Mouse (Mus musculus) ovary, postnatal 14 days (tissue): ENCODE measurements around the gene Klhl10.

Experiments used
- DNase-seq: peaks from one replicate; pipeline ENCODE4 v3.0.0; 2022; ENCODE audit warnings: low spot score

The Klhl10 gene

DNA sequence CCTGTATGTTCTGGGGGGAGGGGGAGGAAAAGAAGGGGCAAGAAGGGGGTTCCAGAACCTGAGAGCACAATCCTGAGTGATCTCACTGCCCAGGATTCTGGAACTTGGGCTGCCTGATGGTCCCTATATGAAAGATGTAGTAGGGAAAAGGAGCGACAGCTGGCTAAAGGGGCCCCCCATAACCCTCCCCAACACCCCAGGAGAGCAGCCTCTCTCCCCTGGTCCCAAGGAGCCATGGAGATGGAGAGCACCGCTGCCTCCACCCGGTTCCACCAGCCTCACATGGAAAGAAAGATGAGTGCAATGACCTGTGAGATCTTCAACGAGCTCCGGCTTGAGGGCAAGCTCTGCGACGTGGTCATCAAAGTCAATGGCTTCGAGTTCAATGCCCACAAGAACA, at the start of gene Klhl10, which contains the start of gene Nt5c3b:
Klhl10 (plus strand) TSS at position 121 of the 400 bp plus-strand sequence.
Nt5c3b (minus strand) TSS at position 12 of the 400 bp plus-strand sequence.
- no peak for DNase-seq

DNA sequence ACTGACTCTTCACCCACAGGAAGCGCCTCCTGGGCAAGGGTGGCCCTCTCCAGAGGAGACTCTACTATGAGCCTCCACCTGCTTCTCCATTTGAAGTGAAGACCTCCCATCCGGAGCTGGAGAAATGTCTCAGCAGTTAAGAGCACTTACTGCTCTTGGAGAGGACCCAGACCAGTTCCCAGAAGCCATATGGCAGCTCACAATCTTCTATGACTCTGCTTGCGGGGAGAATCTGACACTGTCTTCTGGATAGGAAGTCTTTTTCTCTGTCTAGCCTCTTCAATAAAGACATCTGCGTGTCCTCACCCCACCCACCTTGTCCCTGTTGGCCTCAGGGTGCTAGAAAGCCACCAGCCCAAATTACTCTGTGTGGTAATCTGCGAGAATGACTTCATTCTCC, 48.8 kb upstream of the Klhl10 start:
- DNase-seq: no peak

DNA sequence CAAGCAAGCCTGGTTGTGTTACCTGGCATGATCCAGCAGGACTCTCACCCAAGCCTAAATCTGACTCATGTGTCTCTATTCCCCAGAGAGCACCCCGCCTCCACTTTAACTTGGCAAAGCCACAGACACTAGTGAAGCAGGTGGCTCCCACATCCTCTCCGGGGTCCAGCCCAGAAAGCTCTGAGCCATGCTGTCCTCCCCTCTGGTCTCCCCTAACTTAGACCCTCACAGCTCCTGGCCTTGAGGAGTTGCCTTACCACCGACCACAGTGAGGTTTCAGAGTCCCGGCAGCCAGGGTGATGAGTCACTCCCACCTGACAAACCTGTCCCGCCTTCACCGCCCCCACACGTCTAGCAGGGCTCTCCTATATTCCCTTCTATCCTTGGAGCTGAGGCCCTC, 48.0 kb upstream of the Klhl10 start:
- DNase-seq: no peak

DNA sequence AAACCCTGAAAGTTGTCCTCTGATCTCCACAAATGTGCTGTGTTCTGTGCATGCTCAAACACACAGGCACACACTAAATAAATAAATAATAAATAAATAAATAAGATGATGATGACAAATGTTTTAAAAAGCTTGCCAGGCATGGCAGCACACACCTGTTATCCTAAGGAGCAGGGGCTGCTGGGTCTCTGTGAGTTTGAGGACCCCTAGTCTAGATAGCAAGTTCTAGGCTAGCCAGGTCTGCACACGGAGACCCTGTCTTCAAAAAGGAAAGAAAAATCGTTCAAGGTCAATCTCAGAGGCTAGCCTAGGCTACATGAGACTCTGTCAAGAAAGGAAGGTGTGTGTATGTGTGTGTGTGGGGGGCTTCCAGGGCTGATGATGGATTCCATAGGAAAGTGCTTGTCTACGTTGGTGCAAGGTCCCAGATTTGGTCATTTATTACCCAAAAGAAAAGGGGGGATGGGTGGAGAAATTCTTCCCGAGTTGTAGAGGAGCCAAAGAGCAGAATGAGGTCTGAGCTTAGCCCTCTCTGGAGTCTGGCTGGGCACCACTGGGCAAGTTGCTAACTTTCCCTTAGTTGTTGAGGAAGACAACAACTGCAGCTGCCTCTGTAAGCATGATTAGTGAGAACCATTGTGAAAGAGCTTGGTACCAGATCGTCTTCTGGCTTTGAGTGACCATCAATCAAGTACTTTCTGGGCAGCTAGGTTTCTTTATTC, 47.2 kb upstream of the Klhl10 start:
- DNase-seq: no peak

DNA sequence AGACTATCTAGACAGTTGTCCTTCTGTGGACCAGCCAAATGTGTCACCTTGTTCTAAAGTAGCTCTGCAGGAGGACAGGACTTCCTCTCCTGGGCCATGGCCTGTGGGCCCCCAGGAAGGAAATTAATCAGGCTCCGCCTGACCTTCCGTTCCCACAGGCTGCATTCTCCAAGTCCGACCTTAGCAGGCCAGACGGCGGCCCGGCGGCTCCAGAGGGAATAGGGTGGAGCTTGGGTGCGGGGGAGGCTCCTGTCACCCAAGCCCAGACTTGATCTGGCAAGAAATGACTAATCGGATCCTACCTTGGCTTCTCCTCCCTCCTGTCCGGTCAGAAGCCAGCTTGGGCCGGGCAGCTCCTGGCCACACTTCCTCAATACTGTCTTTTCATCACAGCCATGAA, 46.5 kb upstream of the Klhl10 start:
- no peak for DNase-seq

DNA sequence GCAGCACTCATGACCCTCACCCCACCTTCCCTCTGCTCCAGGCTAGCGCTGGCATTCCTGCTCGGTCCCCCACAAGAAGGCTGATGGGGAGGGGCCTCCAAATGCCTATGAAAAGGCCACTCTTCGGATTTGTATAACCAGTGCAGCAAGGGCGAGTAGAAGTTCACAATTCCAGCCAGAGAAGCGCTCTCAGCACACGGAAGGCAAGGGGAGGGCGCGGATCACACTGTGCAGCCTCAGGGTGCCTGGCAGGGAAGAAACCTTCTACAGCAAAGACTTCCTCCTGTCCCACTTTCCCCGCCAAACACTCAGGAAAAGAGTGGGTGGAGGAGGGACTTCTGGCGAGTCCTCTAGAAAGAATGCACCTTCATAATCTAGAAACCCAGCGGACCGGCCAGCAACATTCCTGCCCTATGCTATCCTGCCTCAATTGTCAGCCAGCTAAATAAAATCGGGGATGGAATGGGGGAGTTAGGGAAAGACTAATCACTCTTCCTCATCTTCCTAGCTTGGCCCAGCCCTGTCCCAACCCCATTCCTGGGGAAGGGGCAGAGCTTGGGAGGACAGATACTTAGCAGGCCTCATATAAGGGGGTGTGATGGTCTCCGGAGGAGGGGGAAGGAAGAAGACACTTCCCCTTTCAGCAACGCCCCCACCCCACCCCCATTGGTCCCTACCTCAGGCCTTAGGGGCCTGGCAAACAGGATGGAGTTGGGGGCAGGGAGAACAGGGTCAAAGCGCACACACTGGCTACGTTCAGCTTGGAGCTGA, 45.7 kb upstream of the Klhl10 start:
- no peak for DNase-seq

DNA sequence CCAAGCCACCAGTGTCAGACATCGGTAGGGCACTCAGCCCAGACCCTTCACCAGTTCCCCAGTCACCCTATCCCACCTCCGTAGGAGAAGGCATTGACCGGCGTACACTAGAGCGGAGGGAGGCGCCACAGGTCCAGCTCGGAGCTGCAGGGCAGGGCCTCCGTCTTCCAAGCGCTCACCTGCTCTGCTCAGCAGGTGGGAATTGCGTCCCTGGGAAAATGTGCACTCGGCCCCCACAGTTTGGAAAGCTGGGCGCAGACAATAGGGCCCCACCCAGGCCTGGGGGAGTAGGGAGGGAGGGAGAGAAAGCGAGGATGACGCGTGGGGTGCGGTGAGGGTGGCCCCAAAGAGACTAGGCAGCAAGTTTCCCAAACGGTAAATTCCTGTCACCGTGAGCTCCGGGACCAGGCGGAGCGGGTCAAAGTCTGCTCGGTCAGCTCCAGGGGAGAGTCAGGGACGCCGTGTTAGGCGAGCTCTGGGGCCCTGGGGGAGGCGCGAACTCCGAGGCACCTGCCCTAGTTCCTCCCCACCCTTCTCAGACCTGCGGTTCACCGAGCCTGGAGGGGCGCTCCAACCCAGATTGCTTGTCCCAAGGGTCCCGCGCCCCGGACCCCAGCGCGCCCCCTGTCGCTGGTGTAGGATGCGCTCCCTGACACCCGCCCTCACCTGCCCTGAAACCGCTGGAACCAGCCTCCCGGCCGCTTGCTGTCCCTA, 44.7 kb upstream of the Klhl10 start:
- DNase-seq: no peak

DNA sequence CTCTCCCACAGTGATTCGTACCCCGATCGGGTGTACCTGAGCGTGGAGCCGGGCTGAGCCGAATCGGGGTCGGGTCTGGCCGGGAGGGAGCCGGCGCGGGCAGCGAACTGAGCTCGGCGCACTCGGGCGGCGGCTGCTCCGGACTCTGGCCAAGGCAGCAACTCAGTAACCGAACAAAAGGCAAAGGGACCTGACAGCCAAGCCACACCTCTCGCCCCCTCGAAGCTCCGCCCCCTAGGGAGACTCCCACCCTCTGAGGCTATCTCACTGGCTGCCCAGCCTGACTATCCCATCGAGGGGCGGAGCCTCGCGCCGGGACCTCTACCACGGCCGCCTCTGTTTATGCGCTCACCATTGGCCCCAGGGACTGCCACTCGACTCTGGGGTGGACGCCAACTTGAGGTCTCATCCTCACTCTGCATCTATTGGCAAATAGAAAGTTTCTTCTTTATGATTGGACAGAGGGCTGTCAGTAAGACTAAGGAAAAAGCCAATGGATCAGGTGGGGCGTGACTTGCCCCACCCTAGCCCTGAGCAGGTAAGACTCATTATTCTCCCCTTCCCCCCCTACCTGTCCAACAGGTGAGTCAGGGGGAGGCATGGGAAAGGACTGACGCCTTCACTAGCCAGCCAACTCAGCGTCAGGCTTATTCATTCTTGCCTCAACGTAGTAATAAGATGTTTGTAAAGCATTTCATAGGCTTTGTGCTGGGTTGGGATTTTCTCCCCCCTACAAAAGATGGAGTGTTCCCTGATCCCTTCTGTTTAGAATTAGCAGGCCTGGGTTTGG, 43.9 kb upstream of the Klhl10 start, which contains the start of gene Jup:
Jup (minus strand) TSS at position 164 of the 790 bp plus-strand sequence.
- peak; percentile 97 for DNase-seq

DNA sequence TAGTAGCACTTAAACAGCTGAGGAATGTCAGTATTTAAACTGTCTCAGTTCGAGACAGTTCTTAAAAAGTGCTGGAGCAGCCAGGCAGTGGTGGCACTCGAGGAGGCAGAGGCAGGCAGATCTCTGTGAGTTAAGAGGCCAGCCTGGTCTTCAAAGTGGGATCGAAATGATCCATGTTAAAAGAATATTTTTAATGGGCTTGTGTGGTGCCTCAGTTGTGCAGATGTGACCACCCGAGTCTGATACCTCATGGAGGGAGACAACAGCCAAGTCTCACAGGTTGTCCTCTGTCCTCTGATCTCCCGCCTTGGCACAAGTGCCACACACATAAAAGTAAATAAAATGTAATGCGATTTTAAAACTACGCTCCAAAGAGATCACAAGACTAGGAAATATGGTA, 43.2 kb upstream of the Klhl10 start:
- no peak for DNase-seq

DNA sequence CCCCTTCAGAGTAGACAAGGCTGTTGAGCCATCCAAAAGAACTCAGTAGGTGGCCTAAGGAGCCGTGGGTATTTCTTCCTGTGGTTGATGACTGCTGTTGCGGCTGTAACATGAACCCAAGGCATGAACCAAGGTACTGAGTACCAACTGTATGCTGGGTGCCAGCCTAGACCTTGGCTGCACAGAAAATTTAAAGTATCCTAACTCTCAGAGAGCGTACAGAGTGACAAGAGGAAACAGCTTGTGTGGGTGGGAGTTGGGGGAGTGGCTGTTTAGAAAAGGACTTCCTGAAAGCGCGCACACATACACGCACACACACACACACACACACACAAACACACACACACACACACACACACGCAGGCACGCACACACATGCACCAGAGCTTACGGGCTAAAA, 42.4 kb upstream of the Klhl10 start:
- no peak for DNase-seq

DNA sequence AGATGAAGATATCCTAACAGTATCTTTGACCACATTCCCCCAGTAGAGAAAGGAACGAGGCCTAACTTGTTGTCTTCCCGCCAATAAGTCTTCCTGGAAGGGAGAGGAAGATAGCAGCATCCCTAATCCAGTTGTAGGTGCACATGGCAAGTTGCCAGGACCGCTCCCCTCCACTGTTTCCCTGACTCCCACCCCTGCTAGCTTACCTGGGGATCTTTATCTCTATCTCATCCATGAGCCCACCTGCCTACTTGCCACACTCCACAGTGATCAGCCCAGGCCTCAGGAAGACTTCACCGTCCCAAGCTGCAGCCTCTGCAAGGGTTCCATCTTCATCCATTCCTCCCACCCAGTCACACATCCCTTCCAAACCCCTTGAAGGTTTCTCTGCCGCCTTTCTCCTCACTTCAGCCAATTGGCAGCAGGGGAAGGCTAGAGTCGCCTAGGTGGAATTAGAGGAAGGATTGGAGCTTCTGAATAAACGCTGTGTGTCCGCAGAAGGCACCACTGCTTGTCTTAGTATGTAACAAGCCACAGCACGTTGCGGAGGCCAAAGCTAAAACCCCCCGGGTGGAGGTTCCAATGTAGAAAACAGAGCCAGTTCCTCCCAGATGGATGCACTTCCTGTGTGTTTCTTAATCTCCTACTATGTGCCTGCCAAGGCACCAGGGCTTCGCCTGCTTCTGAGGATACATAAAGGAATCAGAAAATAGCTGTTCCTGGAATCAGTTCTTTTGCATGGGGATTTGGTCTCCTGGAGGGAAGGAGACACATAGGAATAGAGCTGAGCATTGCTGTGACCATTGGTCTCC, 41.8 kb upstream of the Klhl10 start:
- no peak for DNase-seq

DNA sequence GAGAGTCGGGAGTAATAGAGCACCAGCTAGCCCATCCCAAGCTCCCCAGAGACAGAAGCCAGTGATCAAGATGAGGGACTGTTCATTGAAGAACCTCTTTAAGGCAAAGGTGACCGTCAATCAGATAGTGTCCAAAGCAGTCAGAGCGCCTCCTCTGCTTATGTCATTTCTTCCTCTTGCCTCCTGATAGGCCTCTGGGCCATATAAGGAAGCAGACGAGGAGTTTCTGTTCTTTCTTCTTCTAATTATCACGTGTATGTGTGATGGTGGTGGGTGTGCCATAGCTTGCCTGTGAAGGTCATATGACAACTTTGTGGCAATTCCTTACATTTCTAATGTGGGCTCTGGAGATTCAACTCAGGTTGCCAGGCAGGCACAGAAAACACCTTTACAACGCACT, 40.9 kb upstream of the Klhl10 start:
- no peak for DNase-seq

DNA sequence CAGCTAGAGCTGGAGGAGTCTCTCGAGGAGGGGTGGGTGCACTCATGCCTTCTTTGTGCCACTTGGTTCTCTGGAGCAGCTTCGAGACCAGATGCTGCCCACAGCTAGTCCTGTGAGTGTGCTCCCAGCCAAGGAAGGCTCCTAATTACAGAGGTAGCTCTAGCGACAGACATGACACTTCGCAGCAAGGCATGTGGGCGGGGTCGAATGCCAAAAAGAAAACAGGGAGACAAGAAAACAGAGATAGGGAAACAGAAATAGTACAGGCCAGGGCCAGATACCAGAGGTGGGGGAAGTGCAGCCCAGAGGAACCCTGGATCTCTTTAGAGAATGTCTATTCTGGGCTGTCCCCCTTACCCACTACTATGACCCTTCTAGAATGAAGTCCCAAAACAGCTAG, 39.5 kb upstream of the Klhl10 start:
- DNase-seq: no peak

DNA sequence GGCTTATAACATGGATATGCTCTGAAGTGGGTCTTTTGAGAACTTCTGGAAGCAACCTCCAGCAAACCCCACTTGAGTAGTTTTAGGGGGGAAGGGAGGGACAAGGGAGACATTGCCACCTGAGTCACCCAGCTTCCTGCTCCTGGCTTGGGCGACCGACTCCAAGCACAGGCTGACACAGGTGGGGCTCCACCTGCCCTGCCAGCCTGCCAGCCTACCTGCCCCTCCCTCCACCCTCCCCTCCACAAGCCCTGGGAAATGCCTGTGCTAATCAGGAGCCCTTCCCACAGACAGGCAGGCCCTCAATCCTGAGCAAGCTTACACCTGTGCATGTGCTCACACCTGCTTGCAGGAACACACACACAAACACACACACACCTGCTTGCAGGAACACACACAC, 39.0 kb upstream of the Klhl10 start:
- no peak for DNase-seq

DNA sequence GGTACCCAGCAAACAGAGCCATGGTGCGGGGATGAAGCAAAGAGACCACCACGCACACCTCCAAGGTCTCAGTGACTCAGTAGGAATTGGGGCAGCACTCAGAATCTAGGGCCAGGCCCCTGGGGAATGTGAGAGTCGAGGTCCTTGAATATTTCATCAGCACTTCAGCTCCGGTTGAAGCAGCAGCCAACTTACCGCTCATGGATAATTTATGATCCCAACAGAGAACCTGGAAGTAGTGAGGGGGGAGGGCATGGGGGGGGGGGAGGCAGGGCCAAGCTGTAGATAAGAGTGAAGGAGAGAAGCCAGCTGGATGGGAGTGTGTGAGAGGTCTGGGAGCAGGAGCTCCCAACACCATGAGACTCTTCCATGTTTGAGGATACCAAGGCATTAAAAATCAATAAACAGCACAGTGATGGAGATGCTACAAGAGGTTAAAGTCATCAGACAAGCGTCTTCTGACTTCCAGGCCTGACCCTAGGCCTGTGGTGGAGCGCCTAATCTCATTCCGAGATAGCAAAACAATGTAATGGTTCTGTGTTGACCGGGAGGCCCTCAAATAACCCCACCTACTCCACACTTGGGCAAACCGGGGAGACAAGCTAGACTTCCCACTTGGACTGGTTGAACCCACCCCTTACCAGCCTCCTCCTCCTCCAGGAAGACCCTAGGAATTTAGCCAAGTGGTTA, 38.1 kb upstream of the Klhl10 start:
- DNase-seq: no peak

DNA sequence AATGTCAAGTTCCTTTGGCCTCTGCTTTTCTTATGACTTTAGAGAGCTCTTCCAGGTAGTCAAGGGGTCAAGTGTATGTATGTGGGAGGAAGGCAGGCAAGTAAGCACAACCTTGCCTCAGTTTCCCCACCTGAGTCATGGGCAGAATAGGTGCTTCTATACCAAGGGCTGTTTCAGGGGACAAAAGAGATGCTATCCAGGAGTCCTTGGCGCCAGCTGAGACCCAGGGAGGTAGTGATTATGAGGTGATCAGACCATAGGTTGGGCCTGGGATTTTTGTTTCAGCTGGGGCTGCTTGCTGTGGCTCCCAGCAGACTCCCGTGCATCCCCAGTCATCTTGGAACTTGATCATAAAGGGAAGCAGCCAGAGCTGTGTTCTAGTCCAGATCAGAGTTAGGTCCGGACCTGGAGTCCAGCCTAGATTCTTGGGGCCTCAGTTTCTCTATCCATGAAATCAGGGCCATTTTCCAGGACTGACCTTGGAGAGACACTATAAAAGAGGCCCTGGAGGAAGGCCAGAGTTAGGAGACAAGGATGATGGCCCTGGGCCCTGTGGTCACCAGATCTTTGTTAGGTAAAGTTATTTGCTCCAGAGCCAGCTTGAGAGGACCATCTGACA, 37.2 kb upstream of the Klhl10 start:
- no peak for DNase-seq

DNA sequence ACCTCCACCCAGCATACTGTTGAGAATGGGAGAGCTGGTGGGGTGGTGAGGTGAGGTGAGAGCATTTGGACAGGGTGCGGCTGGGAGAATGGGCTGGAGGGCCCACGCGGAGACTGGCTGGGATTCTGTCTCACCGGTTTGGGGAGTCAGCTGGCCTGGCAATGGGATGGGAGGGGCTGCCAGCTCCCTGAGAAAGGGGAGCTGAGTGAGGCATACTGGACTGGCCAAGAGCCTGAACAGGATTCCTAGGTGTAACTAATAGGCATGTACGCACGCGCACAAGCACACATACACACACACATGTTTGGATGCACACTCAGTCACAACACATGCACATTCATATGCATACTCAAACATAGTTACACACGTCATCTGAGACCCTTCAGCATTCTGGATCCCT, 35.4 kb upstream of the Klhl10 start:
- DNase-seq: no peak

DNA sequence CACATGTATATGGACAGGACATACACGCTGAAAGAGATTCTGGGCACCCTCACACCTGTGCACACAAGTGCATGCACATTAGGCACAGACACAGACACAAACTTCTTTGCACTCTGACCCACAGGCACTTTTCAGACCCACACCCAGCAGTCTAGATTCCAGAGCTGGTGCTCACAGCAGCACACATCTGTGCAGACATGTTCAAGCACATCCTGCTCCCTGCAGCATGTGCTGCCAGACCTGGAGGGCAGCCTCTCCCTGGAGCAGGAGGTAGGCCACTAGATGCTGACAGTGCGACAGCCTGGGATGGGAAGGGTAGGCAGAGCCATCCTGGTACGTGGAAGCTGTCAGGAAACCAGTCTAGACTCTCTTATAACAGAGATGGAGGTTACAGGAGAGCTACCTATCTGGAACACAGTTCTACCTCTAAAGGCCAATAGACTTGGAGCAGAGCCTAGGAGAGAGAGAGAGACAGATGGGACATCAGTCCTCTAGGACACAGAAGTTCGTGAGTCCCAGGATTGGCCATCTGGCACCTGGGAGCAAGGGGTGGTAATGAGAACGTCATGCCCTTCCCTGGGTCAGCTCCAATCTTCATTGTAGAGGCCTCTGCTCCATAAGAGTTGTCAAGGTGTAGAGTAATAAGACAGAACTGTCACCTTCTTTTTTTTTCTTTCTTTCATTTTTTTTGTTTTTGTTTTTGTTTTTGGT, 34.6 kb upstream of the Klhl10 start:
- DNase-seq: no peak

DNA sequence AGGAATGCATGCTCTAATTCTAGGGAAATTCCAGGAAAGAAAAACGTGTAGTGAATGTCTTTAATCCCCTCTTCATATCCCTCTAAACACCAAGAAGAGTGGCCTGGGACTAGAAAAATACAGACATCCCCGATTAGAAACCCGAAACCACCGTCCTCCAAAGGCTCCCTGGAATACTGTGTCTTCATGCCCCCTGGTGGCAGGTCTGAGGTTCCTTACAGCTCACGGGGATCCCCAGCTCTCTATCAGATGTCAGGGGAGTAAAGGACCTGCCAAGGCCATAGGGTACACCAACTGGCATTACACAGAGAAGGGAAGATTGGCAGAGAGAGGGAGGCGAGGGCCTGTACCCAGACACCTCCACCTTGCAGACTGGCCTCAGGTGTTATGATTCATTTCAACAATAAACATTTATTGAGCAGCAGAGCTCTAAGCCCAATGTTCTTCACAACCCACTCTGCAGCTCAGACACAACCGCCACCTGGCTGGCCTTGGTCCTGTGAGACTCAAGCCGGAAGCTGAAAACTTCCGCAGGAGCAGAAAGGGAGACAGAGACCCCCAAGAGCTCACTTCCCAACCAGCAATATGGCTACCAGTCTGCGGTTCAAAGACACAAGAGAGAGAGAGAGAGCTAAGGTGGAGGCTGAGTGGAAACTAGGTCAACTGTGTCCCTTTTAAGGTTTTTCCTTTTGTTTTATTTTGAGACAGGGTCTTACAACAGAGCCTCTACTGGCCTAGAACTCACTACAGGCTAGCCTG, 33.5 kb upstream of the Klhl10 start:
- peak; percentile 74 for DNase-seq
